Mouse (Mus musculus) kidney, embryonic 14.5 days (tissue): ENCODE results near the gene Sfxn2. TPM values are rescaled to one million over a fixed set of nuclear protein-coding genes. Genes with fewer than 3 reads are reported as not detected.

Experiments
- ATAC-seq: fragments of 200-750 bp; cut with Nextera tagmentation; 2 replicates; pipeline ENCODE4 v1.8.0; 2017; ENCODE audit warnings: moderate number of reproducible peaks, mild to moderate bottlenecking, moderate TSS enrichment, moderate library complexity; ENCODE audit not compliant: low FRiP score, low TSS enrichment
- H3K27ac ChIP-seq: fragments of 300-500 bp; sonication (generic); 2 replicates; pipeline ENCODE4 v1.5.1; 2014; ENCODE audit warnings: low read depth, mild to moderate bottlenecking, low read length, moderate library complexity, mixed read lengths
- H3K27me3 ChIP-seq: fragments of 300-500 bp; sonication (generic); 2 replicates; pipeline ENCODE4 v1.6.1; 2014; ENCODE audit warnings: mild to moderate bottlenecking, low read length; ENCODE audit not compliant: control insufficient read depth, insufficient read depth
- H3K36me3 ChIP-seq: fragments of 300-500 bp; sonication (generic); 2 replicates; pipeline ENCODE4 v1.6.1; 2014; ENCODE audit warnings: low read length, mixed read lengths; ENCODE audit not compliant: control insufficient read depth, insufficient read depth
- H3K4me1 ChIP-seq: fragments of 300-500 bp; sonication (generic); 2 replicates; pipeline ENCODE4 v1.6.1; 2014; ENCODE audit warnings: low read length, mixed read lengths; ENCODE audit not compliant: control insufficient read depth, insufficient read depth
- H3K4me2 ChIP-seq: fragments of 300-500 bp; sonication (generic); replicated peaks from 2 replicates; pipeline ENCODE4 v1.6.1; 2014; ENCODE audit warnings: low read depth, mild to moderate bottlenecking, low read length
- H3K4me3 ChIP-seq: fragments of 300-500 bp; sonication (generic); 2 replicates; pipeline ENCODE4 v1.5.1; 2014; ENCODE audit warnings: mild to moderate bottlenecking, low read length
- H3K9ac ChIP-seq: fragments of 300-500 bp; sonication (generic); 2 replicates; pipeline ENCODE4 v1.6.1; 2014; ENCODE audit warnings: low read depth, mild to moderate bottlenecking, low read length, moderate library complexity
- H3K9me3 ChIP-seq: fragments of 300-500 bp; sonication (generic); 2 replicates; pipeline ENCODE4 v1.6.1; 2016; ENCODE audit warnings: low read length; ENCODE audit not compliant: control insufficient read depth
- WGBS: fragments of 180-500 bp; shearing (Covaris S2); extraction: QIAGEN DNeasy Blood & Tissue Kit; methylation state at CpG from one replicate; pipeline ENCODE4 v1.1.7; 2014; 5-methylcytosine and 5-hydroxymethylcytosine counted together
- polyA plus RNA-seq: library from polyadenylated mRNA; unstranded; fragments of >200 nt; fragmentation: Nextera tagmentation; extraction: Ambion mirVana; gene quantifications from 2 replicates; pipeline ENCODE4 v1.2.1, GENCODE M21; 2014

Gene Sfxn2
- polyA plus RNA-seq, 1 experiment from 2014 or later, result 25.1 TPM

DNA sequence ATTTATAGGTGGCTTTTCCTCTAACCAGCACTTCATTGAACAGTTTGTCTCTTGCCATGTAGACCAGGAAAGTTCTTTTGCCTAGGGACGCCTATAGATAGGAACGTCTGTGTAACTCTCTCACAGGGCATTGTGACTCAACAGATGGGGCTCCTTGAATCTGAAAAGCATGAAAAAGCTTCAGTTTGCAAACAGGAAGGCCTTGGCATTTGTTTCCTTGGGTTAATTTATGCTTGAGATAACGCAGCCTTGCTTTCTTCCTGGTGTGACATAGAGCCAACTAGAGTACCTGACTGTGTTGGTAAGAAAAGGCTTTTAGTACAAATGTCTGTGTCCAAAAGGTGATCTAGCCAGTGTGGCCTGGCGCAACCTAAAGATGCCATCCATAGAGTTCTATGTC is 29.2 kb downstream of the Sfxn2 start:
- H3K36me3 ChIP-seq, result peaks cover 18% of the 10 kb centered on the region
- H3K27ac ChIP-seq, result no peak overlapping the region
- no peaks in the 10 kb centered on the region for H3K9me3 ChIP-seq
- no peak overlapping the region for H3K4me2 ChIP-seq
- H3K9ac ChIP-seq, result no peak overlapping the region
- H3K27me3 ChIP-seq, result no peaks in the 10 kb centered on the region
- no peak for ATAC-seq
- peaks cover 25% of the 10 kb centered on the region for H3K4me1 ChIP-seq
- WGBS, result 81% methylated on average over 4 of the region's 4 CpGs
- no peak overlapping the region for H3K4me3 ChIP-seq

GRCm38 (mm10) chr19:46606718-46607117 is 33.6 kb downstream of the Sfxn2 start:
- ATAC-seq, result no peak
- no peak overlapping the region for H3K4me2 ChIP-seq
- H3K4me1 ChIP-seq, result peaks cover 6% of the 10 kb centered on the region; the same call in 1 of the 2 replicates
- H3K27me3 ChIP-seq, result no peaks in the 10 kb centered on the region
- peaks cover 33% of the 10 kb centered on the region for H3K36me3 ChIP-seq
- H3K9ac ChIP-seq, result no peak overlapping the region
- H3K27ac ChIP-seq, result no peak overlapping the region
- WGBS, result 83% methylated on average over 13 of the region's 13 CpGs
- no peaks in the 10 kb centered on the region for H3K9me3 ChIP-seq
- no peak overlapping the region for H3K4me3 ChIP-seq

DNA sequence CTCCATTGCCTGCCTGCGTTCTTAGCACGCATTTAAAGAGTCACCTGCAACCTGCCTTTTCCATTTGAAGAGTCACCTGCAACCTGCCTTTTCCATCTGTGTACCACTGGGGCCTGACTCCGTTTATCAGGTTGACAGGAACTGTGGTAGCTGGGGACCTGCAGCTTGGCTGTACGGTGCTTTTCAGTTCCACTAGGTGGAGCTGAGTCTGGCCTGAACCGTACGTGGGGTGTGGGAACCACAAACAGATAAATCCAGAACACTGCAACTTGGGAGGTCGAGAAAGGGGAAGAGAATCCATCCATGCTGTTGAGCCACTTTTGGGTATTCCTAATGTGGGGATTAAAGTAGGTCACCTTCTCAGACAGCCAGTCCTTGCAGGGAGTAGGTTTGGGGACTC is 34.3 kb downstream of the Sfxn2 start:
- Histone ChIP-seq H3K27ac (no peak overlapping the region), H3K4me2 (no peak overlapping the region), H3K4me1 (0 out of 2 replicates have a peak, but pooled peaks cover 4% of the 10 kb centered on the region), H3K9ac (no peak overlapping the region), H3K9me3 (no peaks in the 10 kb centered on the region), H3K36me3 (peaks cover 33% of the 10 kb centered on the region), H3K27me3 (no peaks in the 10 kb centered on the region), H3K4me3 (no peak overlapping the region)
- no peak for ATAC-seq
- 59% methylated on average over 7 of the region's 7 CpGs for WGBS

DNA sequence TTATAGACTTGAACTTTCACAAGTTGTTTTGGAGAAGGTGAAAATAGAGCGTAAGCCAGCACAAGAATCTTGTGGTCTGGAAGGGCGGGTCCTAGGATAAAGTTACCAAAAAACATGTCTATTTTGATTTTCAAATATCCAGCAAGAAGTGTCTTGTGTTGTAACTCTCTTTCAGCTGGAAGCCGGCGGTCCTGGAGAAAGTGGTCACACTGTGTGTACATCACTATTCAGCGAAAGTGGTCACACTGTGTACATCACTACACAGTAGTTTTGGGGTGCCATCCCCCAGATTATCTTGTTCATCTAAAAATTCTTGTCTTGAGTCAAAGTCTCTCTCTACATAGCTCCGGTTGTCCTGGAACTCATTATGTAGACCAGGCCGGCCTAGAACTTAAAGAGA is 35.0 kb downstream of the Sfxn2 start:
- H3K27me3 ChIP-seq, result no peaks in the 10 kb centered on the region
- no peak for ATAC-seq
- peaks cover 32% of the 10 kb centered on the region for H3K36me3 ChIP-seq
- H3K4me3 ChIP-seq, result no peak overlapping the region
- H3K4me2 ChIP-seq, result no peak overlapping the region
- 0 out of 2 replicates have a peak, but pooled peaks cover 4% of the 10 kb centered on the region for H3K4me1 ChIP-seq
- no peaks in the 10 kb centered on the region for H3K9me3 ChIP-seq
- 93% methylated on average over 7 of the region's 7 CpGs for WGBS
- no peak overlapping the region for H3K9ac ChIP-seq
- H3K27ac ChIP-seq, result no peak overlapping the region

DNA sequence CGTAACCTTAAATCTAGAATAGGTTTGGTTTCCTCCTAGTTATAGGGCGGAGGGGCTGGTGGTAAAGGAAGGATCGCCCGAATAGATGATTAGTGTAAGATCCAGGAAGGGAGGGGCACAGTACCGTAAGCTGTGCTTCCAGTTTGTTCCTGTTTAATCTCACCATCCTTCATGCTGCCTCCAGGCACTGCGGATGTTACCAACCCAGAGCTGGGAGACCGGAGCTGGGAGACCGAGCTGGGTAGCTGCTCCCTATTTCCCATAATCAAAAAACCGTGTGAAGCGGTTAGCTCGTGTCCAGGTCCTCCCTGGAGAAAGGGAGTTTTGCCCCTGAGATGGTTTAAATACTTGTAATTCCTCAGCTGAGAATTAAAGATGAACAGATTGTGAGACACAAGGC is 43.2 kb downstream of the Sfxn2 start:
- peak overlapping the region; percentile 24; the same call in 1 of the 2 replicates for H3K27ac ChIP-seq
- no peak overlapping the region for H3K4me3 ChIP-seq
- ATAC-seq, result no peak
- H3K36me3 ChIP-seq, result peaks cover 10% of the 10 kb centered on the region; the same call in 1 of the 2 replicates
- no peak overlapping the region for H3K4me2 ChIP-seq
- peaks cover 28% of the 10 kb centered on the region for H3K4me1 ChIP-seq
- H3K27me3 ChIP-seq, result no peaks in the 10 kb centered on the region
- H3K9me3 ChIP-seq, result no peaks in the 10 kb centered on the region
- WGBS, result 80% methylated on average over 11 of the region's 11 CpGs
- no peak overlapping the region for H3K9ac ChIP-seq

DNA sequence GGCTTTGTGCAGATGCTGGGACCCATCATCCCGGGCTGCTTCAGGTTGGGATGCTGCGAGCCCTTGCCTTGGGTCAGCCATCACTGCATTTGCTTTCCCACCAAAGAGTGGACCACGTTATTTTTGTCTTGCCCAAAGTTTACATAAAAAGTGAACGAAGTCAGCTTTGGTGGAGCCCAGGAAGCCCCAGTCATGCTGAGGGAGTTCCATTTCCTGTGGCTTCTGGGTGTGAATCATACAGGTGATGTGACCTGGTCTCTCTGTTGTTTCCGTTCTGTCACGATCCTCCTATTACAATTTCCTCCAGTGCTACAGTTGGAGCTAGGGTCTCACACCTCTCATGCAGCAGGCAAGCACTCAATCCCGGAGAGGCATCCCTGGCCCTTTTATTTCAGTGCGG is 44.2 kb downstream of the Sfxn2 start:
- H3K27me3 ChIP-seq, result no peaks in the 10 kb centered on the region
- no peak overlapping the region for H3K4me3 ChIP-seq
- no peak overlapping the region for H3K4me2 ChIP-seq
- no peak for ATAC-seq
- no peak overlapping the region for H3K9ac ChIP-seq
- H3K4me1 ChIP-seq, result peaks cover 38% of the 10 kb centered on the region
- peaks cover 10% of the 10 kb centered on the region; the same call in 1 of the 2 replicates for H3K36me3 ChIP-seq
- no peaks in the 10 kb centered on the region for H3K9me3 ChIP-seq
- H3K27ac ChIP-seq, result no peak overlapping the region
- WGBS, result 82% methylated on average over 8 of the region's 8 CpGs

DNA sequence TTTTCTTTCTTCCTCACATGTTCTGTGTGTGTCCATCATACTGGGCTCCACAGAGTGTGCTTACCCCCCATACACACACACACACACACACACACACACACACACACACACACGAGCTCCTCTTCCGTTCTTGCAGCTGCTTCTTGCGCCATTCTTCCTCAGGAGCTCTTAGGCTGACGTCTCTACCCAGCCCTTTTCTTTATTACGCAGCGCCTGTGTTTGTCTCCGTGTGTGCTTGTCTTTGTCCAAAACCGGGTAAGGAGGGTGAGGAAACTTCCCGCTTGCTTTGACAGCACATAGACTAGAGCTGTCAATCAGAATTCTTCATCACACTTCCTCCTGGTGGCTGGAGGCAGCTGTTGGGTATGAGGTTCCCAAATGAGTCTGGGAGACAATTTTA is 45.2 kb downstream of the Sfxn2 start:
- Histone ChIP-seq H3K4me1 (peaks cover 47% of the 10 kb centered on the region), H3K9me3 (no peaks in the 10 kb centered on the region), H3K27ac (no peak overlapping the region), H3K4me2 (no peak overlapping the region), H3K27me3 (no peaks in the 10 kb centered on the region), H3K4me3 (no peak overlapping the region), H3K9ac (no peak overlapping the region), H3K36me3 (peaks cover 9% of the 10 kb centered on the region; the same call in 1 of the 2 replicates)
- 78% methylated on average over 9 of the region's 9 CpGs for WGBS
- no peak for ATAC-seq

GRCm38 (mm10) chr19:46619001-46619400 is 45.8 kb downstream of the Sfxn2 start:
- H3K4me1 ChIP-seq, result peaks cover 54% of the 10 kb centered on the region
- no peak overlapping the region for H3K4me3 ChIP-seq
- H3K9ac ChIP-seq, result no peak overlapping the region
- WGBS, result 48% methylated on average over 19 of the region's 19 CpGs
- peaks cover 2% of the 10 kb centered on the region; the same call in 1 of the 2 replicates for H3K36me3 ChIP-seq
- no peak overlapping the region for H3K27ac ChIP-seq
- H3K9me3 ChIP-seq, result no peaks in the 10 kb centered on the region
- H3K27me3 ChIP-seq, result no peaks in the 10 kb centered on the region
- no peak for ATAC-seq
- no peak overlapping the region for H3K4me2 ChIP-seq

- Histone ChIP-seq H3K27ac (no peak overlapping the region), H3K4me1 (peaks cover 59% of the 10 kb centered on the region)
Measured at GRCm38 (mm10) chr19:46619518-46619917, 46.4 kb downstream of the Sfxn2 start.

More at GRCm38 (mm10) chr19:46619518-46619917, 46.4 kb downstream of the Sfxn2 start:
- Histone ChIP-seq H3K9me3 (no peaks in the 10 kb centered on the region), H3K9ac (no peak overlapping the region), H3K27me3 (no peaks in the 10 kb centered on the region), H3K4me2 (no peak overlapping the region), H3K4me3 (no peak overlapping the region), H3K36me3 (no peaks in the 10 kb centered on the region; the same call in 1 of the 2 replicates)
- 97% methylated on average over 6 of the region's 6 CpGs for WGBS
- no peak for ATAC-seq
